Mouse (Mus musculus): ENCODE measurements around the gene Dcun1d2. TPM values are rescaled to one million over a fixed set of nuclear protein-coding genes. Genes with fewer than 3 reads are reported as not detected.

Dcun1d2 gene
- total RNA-seq, 2 experiments from 2014 or later = 30.2 to 31.2 TPM

- DNase-seq = no peak
These were observed 81.6 kb downstream of the Dcun1d2 start for GRCm38 (mm10) chr8:13206290-13206689.

Other genes starting within 250 kb of the Dcun1d2 start
- gene Proz, start 227.2 kb downstream of the Dcun1d2 start, total RNA-seq (2021) = not detected
- gene Pcid2, start 182.7 kb downstream of the Dcun1d2 start, total RNA-seq (2021) = 10 to 100 TPM; 21.6 to 23.1 TPM
- 100 to 1,000 TPM; 108 to 166 TPM for gene Cul4a, start 182.5 kb downstream of the Dcun1d2 start, total RNA-seq (2021)
- gene Lamp1, start 129.0 kb downstream of the Dcun1d2 start, total RNA-seq (2021) = 100 to 1,000 TPM; 442 to 454 TPM
- 10 to 100 TPM; 11.7 to 13.6 TPM for gene Grtp1, start 87.5 kb downstream of the Dcun1d2 start, total RNA-seq (2021)
- gene Adprhl1, start 34.0 kb downstream of the Dcun1d2 start, total RNA-seq (2021) = 1 to 10 TPM; 2.0 to 2.8 TPM
- 10 to 100 TPM; 28.5 to 32.5 TPM for gene Tmco3, start 59 bp upstream of the Dcun1d2 start, total RNA-seq (2021)
- gene Tfdp1, start 50.6 kb upstream of the Dcun1d2 start, total RNA-seq (2021) = 10 to 100 TPM; 52.5 to 66.5 TPM
- gene Atp4b, start 108.7 kb upstream of the Dcun1d2 start, total RNA-seq (2021) = under 1 TPM; 0.66 to 0.79 TPM
- not detected for gene Grk1, start 117.0 kb upstream of the Dcun1d2 start, total RNA-seq (2021)
- 1 to 10 TPM in 1 of 2 experiments, under 1 TPM in 1; 0.92 to 1.1 TPM for gene Tmem255b, start 147.1 kb upstream of the Dcun1d2 start, total RNA-seq (2021)
- 100 to 1,000 TPM in 1 of 2 experiments, 10 to 100 TPM in 1; 83.7 to 248 TPM for gene Gas6, start 206.4 kb upstream of the Dcun1d2 start, total RNA-seq (2021)